Mouse (Mus musculus): Measurements from ENCODE around the gene Heg1.
A peak's percentile ranks its signal among the peaks of the same experiment; 100 is the strongest.

The Heg1 gene

GRCm38 (mm10) chr16:33745457-33745856, 61.3 kb downstream of the Heg1 start:
- Histone ChIP-seq H3K36me3 (ENCODE audit: insufficient read depth, low read length) (no peaks in the 10 kb centered on the region), H3K27me3 (ENCODE audit: insufficient read depth, low read length) (peaks cover 5% of the 10 kb centered on the region; the same call in 1 of the 2 replicates), H3K4me3 (replicated peaks; ENCODE audit: low read length) (no peak overlapping the region), H3K4me1 (replicated peaks; ENCODE audit: low read depth, low read length) (peaks cover 30% of the 10 kb centered on the region), H3K9me3 (ENCODE audit: low read length) (no peaks in the 10 kb centered on the region)
- TF ChIP-seq NANOG (IDR thresholded peaks at IDR 0.05; ENCODE audit: borderline replicate concordance, low read length) = no peak
- TF ChIP-seq POU5F1 (IDR thresholded peaks at IDR 0.05; ENCODE audit: borderline replicate concordance, low read length) = no peak
- no peak for TF ChIP-seq CTCF (conservative IDR thresholded peaks at IDR 0.05; ENCODE audit: low read length)

- TF ChIP-seq POU5F1 (IDR thresholded peaks at IDR 0.05; ENCODE audit: borderline replicate concordance, low read length) = no peak
- no peak for TF ChIP-seq NANOG (IDR thresholded peaks at IDR 0.05; ENCODE audit: borderline replicate concordance, low read length)
- TF ChIP-seq CTCF (conservative IDR thresholded peaks at IDR 0.05; ENCODE audit: low read length) = no peak
- Histone ChIP-seq H3K4me1 (replicated peaks; ENCODE audit: low read depth, low read length) (peaks cover 30% of the 10 kb centered on the region), H3K27me3 (ENCODE audit: insufficient read depth, low read length) (peaks cover 5% of the 10 kb centered on the region; the same call in 1 of the 2 replicates), H3K9me3 (ENCODE audit: low read length) (no peaks in the 10 kb centered on the region), H3K36me3 (ENCODE audit: insufficient read depth, low read length) (no peaks in the 10 kb centered on the region), H3K4me3 (replicated peaks; ENCODE audit: low read length) (no peak overlapping the region)
Observed at GRCm38 (mm10) chr16:33746074-33746676, 62.0 kb downstream of the Heg1 start.

- no peak for TF ChIP-seq POU5F1 (IDR thresholded peaks at IDR 0.05; ENCODE audit: borderline replicate concordance, low read length)
- TF ChIP-seq CTCF (conservative IDR thresholded peaks at IDR 0.05; ENCODE audit: low read length) = no peak
- TF ChIP-seq NANOG (IDR thresholded peaks at IDR 0.05; ENCODE audit: borderline replicate concordance, low read length) = no peak
- Histone ChIP-seq H3K27me3 (ENCODE audit: insufficient read depth, low read length) (peaks cover under 1% of the 10 kb centered on the region; the same call in 1 of the 2 replicates), H3K4me3 (replicated peaks; ENCODE audit: low read length) (no peak overlapping the region), H3K9me3 (ENCODE audit: low read length) (no peaks in the 10 kb centered on the region), H3K4me1 (replicated peaks; ENCODE audit: low read depth, low read length) (peaks cover 26% of the 10 kb centered on the region), H3K36me3 (ENCODE audit: insufficient read depth, low read length) (no peaks in the 10 kb centered on the region)
Observed at GRCm38 (mm10) chr16:33747346-33747954, 63.3 kb downstream of the Heg1 start.

DNA sequence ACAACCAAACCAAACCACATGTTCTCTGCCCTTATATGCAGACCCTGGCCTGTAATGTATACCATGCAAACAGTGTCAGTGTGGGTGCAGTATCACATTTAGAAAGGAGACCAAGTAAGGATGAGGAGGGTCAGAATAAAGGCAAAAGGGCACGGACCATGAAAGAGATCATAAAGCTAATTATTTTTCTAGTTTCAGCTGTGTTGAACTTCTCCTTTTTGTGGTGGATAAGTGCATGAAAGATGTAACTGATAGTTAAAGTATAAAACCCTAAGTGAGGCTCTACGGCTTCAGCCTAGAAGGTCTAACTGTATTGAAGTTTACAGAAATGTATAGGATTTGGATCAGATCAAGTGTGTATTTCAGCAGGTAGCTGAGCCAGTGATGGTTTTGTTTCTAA, 63.8 kb downstream of the Heg1 start:
- no peak for TF ChIP-seq POU5F1 (IDR thresholded peaks at IDR 0.05; ENCODE audit: borderline replicate concordance, low read length)
- no peak for TF ChIP-seq NANOG (IDR thresholded peaks at IDR 0.05; ENCODE audit: borderline replicate concordance, low read length)
- TF ChIP-seq CTCF (conservative IDR thresholded peaks at IDR 0.05; ENCODE audit: low read length) = no peak

DNA sequence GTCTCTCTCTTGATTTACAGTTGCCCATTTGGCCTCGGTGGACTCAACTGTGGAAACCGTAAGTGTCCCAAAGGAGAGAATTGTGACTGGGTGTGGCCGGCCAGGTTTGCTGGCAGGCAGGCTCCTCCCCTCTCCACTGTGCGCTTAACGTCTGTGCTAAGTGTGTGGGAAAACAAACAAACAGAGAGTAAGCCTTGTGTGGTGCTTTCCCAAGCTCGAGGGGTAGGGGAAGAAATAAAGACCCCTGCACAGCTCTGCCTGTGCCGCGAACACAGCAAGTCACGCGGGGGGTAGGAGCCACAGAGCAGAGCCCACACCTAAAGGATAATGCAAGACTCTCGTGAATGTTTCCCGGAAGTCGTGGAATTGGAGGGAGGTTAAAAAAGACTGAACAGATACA, 67.0 kb downstream of the Heg1 start:
- Histone ChIP-seq H3K4me1 (replicated peaks; ENCODE audit: low read depth, low read length) (peaks cover 24% of the 10 kb centered on the region), H3K27me3 (ENCODE audit: insufficient read depth, low read length) (peaks cover 22% of the 10 kb centered on the region), H3K9me3 (ENCODE audit: low read length) (no peaks in the 10 kb centered on the region), H3K36me3 (ENCODE audit: insufficient read depth, low read length) (no peaks in the 10 kb centered on the region), H3K4me3 (replicated peaks; ENCODE audit: low read length) (peak overlapping the region; percentile 69)
- TF ChIP-seq CTCF (conservative IDR thresholded peaks at IDR 0.05; ENCODE audit: low read length) = no peak

More for the DNA sequence above, 63.8 kb downstream of the Heg1 start:
- H3K9me3 ChIP-seq (ENCODE audit: low read length) = no peaks in the 10 kb centered on the region
- H3K4me1 ChIP-seq (replicated peaks; ENCODE audit: low read depth, low read length) = peaks cover 26% of the 10 kb centered on the region
- no peaks in the 10 kb centered on the region for H3K36me3 ChIP-seq (ENCODE audit: insufficient read depth, low read length)
- H3K4me3 ChIP-seq (replicated peaks; ENCODE audit: low read length) = no peak overlapping the region
- peaks cover 3% of the 10 kb centered on the region; the same call in 1 of the 2 replicates for H3K27me3 ChIP-seq (ENCODE audit: insufficient read depth, low read length)

DNA sequence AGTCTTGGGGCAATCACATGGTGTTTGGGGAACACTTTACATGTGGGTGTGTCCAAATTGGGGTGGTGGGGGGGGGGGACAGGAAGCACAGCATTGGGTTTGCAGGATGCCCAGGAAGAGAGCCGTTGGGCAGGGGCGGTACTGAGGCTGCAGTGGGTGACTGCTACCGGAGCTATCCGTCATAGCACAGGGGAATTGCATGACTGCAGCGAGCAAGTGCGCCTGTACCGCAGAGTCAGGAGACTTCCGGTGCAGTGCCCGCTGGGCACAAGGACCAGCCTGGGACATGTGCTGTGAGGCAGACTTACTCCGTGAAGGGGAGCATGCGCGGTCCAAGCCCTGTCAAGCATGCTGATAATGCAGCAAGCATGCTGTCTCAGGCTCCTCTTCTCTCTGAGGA, 67.4 kb downstream of the Heg1 start:
- peak overlapping the region; percentile 69 for H3K4me3 ChIP-seq (replicated peaks; ENCODE audit: low read length)
- no peaks in the 10 kb centered on the region for H3K36me3 ChIP-seq (ENCODE audit: insufficient read depth, low read length)
- no peak for TF ChIP-seq POU5F1 (IDR thresholded peaks at IDR 0.05; ENCODE audit: borderline replicate concordance, low read length)
- no peak for TF ChIP-seq CTCF (conservative IDR thresholded peaks at IDR 0.05; ENCODE audit: low read length)
- no peak for TF ChIP-seq NANOG (IDR thresholded peaks at IDR 0.05; ENCODE audit: borderline replicate concordance, low read length)
- peaks cover 23% of the 10 kb centered on the region for H3K27me3 ChIP-seq (ENCODE audit: insufficient read depth, low read length)
- H3K9me3 ChIP-seq (ENCODE audit: low read length) = no peaks in the 10 kb centered on the region
- H3K4me1 ChIP-seq (replicated peaks; ENCODE audit: low read depth, low read length) = peaks cover 28% of the 10 kb centered on the region

- H3K27me3 ChIP-seq (ENCODE audit: insufficient read depth, low read length) = peaks cover 23% of the 10 kb centered on the region
- H3K36me3 ChIP-seq (ENCODE audit: insufficient read depth, low read length) = no peaks in the 10 kb centered on the region
- TF ChIP-seq CTCF (conservative IDR thresholded peaks at IDR 0.05; ENCODE audit: low read length) = no peak
- H3K4me3 ChIP-seq (replicated peaks; ENCODE audit: low read length) = no peak overlapping the region
- H3K9me3 ChIP-seq (ENCODE audit: low read length) = no peaks in the 10 kb centered on the region
- H3K4me1 ChIP-seq (replicated peaks; ENCODE audit: low read depth, low read length) = peaks cover 28% of the 10 kb centered on the region
Observed at GRCm38 (mm10) chr16:33752904-33753578, 68.9 kb downstream of the Heg1 start.

DNA sequence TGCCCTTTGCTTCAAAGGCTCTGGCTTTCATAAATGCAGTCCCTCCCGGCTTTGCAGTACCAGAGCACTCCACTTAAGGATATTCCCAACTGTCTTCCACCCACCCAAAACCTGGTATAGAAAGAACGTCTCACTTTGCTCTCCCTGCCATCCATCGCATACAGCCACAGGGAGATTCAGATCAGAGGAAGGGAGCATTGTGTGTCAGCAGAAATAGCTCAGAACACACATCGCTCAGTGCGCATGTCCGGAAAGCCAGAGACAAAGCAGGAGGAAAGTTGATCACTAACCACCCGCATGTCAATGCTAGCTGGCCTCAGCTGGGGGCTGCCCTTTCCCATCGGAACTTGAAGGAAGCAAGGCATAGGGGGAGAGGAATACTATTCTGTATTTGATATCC, 71.1 kb downstream of the Heg1 start:
- Histone ChIP-seq H3K36me3 (ENCODE audit: insufficient read depth, low read length) (no peaks in the 10 kb centered on the region), H3K9me3 (ENCODE audit: low read length) (no peaks in the 10 kb centered on the region), H3K27me3 (ENCODE audit: insufficient read depth, low read length) (peaks cover 23% of the 10 kb centered on the region), H3K4me1 (replicated peaks; ENCODE audit: low read depth, low read length) (peaks cover 33% of the 10 kb centered on the region), H3K4me3 (replicated peaks; ENCODE audit: low read length) (no peak overlapping the region)
- TF ChIP-seq NANOG (IDR thresholded peaks at IDR 0.05; ENCODE audit: borderline replicate concordance, low read length) (no peak), CTCF (conservative IDR thresholded peaks at IDR 0.05; ENCODE audit: low read length) (no peak), POU5F1 (IDR thresholded peaks at IDR 0.05; ENCODE audit: borderline replicate concordance, low read length) (no peak)

Data from E14TG2a.4 (cell line).